Mouse (Mus musculus) small intestine, adult 2 months (tissue): ENCODE measurements at regions not wholly inside any gene's neighbourhood (a gene's known extent, or its start where the extent isn't known, plus 50 kb on each side); places are given as distances from the start of the nearest gene placed in this dataset.

Experiments
- CTCF ChIP-seq: fragments of 200-500 bp; IDR thresholded peaks from 2 replicates; pipeline ENCODE4 v1.5.1; 2012; ENCODE audit warnings: low read depth, mild to moderate bottlenecking, control low read depth, inconsistent platforms, low read length, moderate library complexity, mixed read lengths; ENCODE audit not compliant: insufficient replicate concordance, insufficient read length; ENCODE audit errors: extremely low read depth
- POLR2A ChIP-seq: fragments of 200-500 bp; IDR thresholded peaks from 2 replicates; pipeline ENCODE4 v1.6.1; 2012; ENCODE audit warnings: low read depth, mild to moderate bottlenecking, control low read depth, inconsistent platforms, low read length, moderate library complexity

- TF ChIP-seq CTCF (no peak), POLR2A (no peak)
These were observed 147.5 kb upstream of the Lmo4 start for GRCm38 (mm10) chr3:144352559-144352958.
